Mouse (Mus musculus): ENCODE results near the gene Cyfip2. TPM values are rescaled to one million over a fixed set of nuclear protein-coding genes. Genes with fewer than 3 reads are reported as not detected.

The Cyfip2 gene
- polyA plus RNA-seq, 1 experiment from 2014 or later, result 7.2 TPM

GRCm38 (mm10) chr11:46306776-46307175, 5.9 kb downstream of the Cyfip2 start:
- Histone ChIP-seq H3K27me3 (peaks cover 10% of the 10 kb centered on the region), H3K4me2 (no peak overlapping the region), H3K9ac (no peak overlapping the region), H3K27ac (no peak overlapping the region), H3K4me1 (replicated peaks) (peaks cover 12% of the 10 kb centered on the region), H3K9me3 (replicated peaks) (no peaks in the 10 kb centered on the region), H3K36me3 (no peaks in the 10 kb centered on the region), H3K4me3 (no peak overlapping the region)
- 68% methylated on average over 7 of the region's 7 CpGs for WGBS
- no peak for ATAC-seq (replicated peaks; ENCODE audit: insufficient number of reproducible peaks, insufficient read depth, low FRiP score, low read depth)

- no peak overlapping the region for H3K27ac ChIP-seq
- peaks cover 2% of the 10 kb centered on the region for H3K27me3 ChIP-seq
- H3K4me2 ChIP-seq, result no peak overlapping the region
- H3K4me3 ChIP-seq, result no peak overlapping the region
- H3K9me3 ChIP-seq (replicated peaks), result no peaks in the 10 kb centered on the region
- no peaks in the 10 kb centered on the region for H3K36me3 ChIP-seq
- no peak overlapping the region for H3K9ac ChIP-seq
- H3K4me1 ChIP-seq (replicated peaks), result peaks cover 5% of the 10 kb centered on the region
- WGBS, result 65% methylated on average over 9 of the region's 9 CpGs
- no peak for ATAC-seq (replicated peaks; ENCODE audit: insufficient number of reproducible peaks, insufficient read depth, low FRiP score, low read depth)
Observed at GRCm38 (mm10) chr11:46305881-46306520, 6.7 kb downstream of the Cyfip2 start.

- Histone ChIP-seq H3K9ac (no peak overlapping the region), H3K36me3 (no peaks in the 10 kb centered on the region), H3K4me3 (no peak overlapping the region), H3K4me2 (no peak overlapping the region), H3K9me3 (replicated peaks) (no peaks in the 10 kb centered on the region), H3K4me1 (replicated peaks) (0 out of 2 replicates have a peak, but pooled peaks cover 4% of the 10 kb centered on the region), H3K27me3 (no peaks in the 10 kb centered on the region), H3K27ac (no peak overlapping the region)
- ATAC-seq (replicated peaks; ENCODE audit: insufficient number of reproducible peaks, insufficient read depth, low FRiP score, low read depth), result no peak
- WGBS, result 82% methylated on average over 9 of the region's 9 CpGs
Observed at GRCm38 (mm10) chr11:46304864-46305710, 7.6 kb downstream of the Cyfip2 start.

- Histone ChIP-seq H3K4me1 (replicated peaks) (0 out of 2 replicates have a peak, but pooled peaks cover 2% of the 10 kb centered on the region), H3K4me2 (no peak overlapping the region), H3K4me3 (no peak overlapping the region), H3K9me3 (replicated peaks) (no peaks in the 10 kb centered on the region), H3K27me3 (no peaks in the 10 kb centered on the region), H3K27ac (no peak overlapping the region), H3K9ac (no peak overlapping the region), H3K36me3 (no peaks in the 10 kb centered on the region)
- ATAC-seq (replicated peaks; ENCODE audit: insufficient number of reproducible peaks, insufficient read depth, low FRiP score, low read depth), result no peak
- WGBS, result 73% methylated on average over 10 of the region's 10 CpGs
Observed at GRCm38 (mm10) chr11:46304093-46304492, 8.6 kb downstream of the Cyfip2 start.

- no peaks in the 10 kb centered on the region for H3K9me3 ChIP-seq (replicated peaks)
- H3K27me3 ChIP-seq, result no peaks in the 10 kb centered on the region
- no peaks in the 10 kb centered on the region for H3K36me3 ChIP-seq
- no peak overlapping the region for H3K4me2 ChIP-seq
- H3K4me1 ChIP-seq (replicated peaks), result 0 out of 2 replicates have a peak, but pooled peaks cover 2% of the 10 kb centered on the region
- ATAC-seq (replicated peaks; ENCODE audit: insufficient number of reproducible peaks, insufficient read depth, low FRiP score, low read depth), result no peak
- H3K4me3 ChIP-seq, result no peak overlapping the region
- H3K27ac ChIP-seq, result no peak overlapping the region
- 91% methylated on average over 9 of the region's 9 CpGs for whole genome bisulfite sequencing
- no peak overlapping the region for H3K9ac ChIP-seq
Observed at GRCm38 (mm10) chr11:46302471-46302870, 10.2 kb downstream of the Cyfip2 start.

- WGBS, result 86% methylated on average over 23 of the region's 23 CpGs
- Histone ChIP-seq H3K27me3 (no peaks in the 10 kb centered on the region), H3K9ac (no peak overlapping the region), H3K36me3 (no peaks in the 10 kb centered on the region), H3K4me3 (no peak overlapping the region), H3K4me1 (replicated peaks) (0 out of 2 replicates have a peak, but pooled peaks cover 2% of the 10 kb centered on the region), H3K27ac (no peak overlapping the region), H3K9me3 (replicated peaks) (no peaks in the 10 kb centered on the region), H3K4me2 (no peak overlapping the region)
- no peak for ATAC-seq (replicated peaks; ENCODE audit: insufficient number of reproducible peaks, insufficient read depth, low FRiP score, low read depth)
Observed at GRCm38 (mm10) chr11:46301579-46302248, 10.9 kb downstream of the Cyfip2 start.

- Histone ChIP-seq H3K4me3 (no peak overlapping the region), H3K27me3 (no peaks in the 10 kb centered on the region), H3K36me3 (no peaks in the 10 kb centered on the region), H3K27ac (no peak overlapping the region), H3K9me3 (replicated peaks) (no peaks in the 10 kb centered on the region), H3K4me2 (no peak overlapping the region), H3K4me1 (replicated peaks) (no peaks in the 10 kb centered on the region), H3K9ac (no peak overlapping the region)
- ATAC-seq (replicated peaks; ENCODE audit: insufficient number of reproducible peaks, insufficient read depth, low FRiP score, low read depth), result no peak
- WGBS, result 68% methylated on average over 6 of the region's 6 CpGs
Observed at GRCm38 (mm10) chr11:46299901-46300300, 12.8 kb downstream of the Cyfip2 start.

GRCm38 (mm10) chr11:46298889-46299785, 13.5 kb downstream of the Cyfip2 start:
- no peak for ATAC-seq (replicated peaks; ENCODE audit: insufficient number of reproducible peaks, insufficient read depth, low FRiP score, low read depth)
- 68% methylated on average over 13 of the region's 13 CpGs for WGBS
- H3K9ac ChIP-seq, result no peak overlapping the region
- no peak overlapping the region for H3K4me3 ChIP-seq
- H3K27ac ChIP-seq, result no peak overlapping the region
- no peaks in the 10 kb centered on the region for H3K9me3 ChIP-seq (replicated peaks)
- H3K36me3 ChIP-seq, result no peaks in the 10 kb centered on the region
- H3K4me2 ChIP-seq, result no peak overlapping the region
- no peaks in the 10 kb centered on the region for H3K27me3 ChIP-seq
- H3K4me1 ChIP-seq (replicated peaks), result no peaks in the 10 kb centered on the region

GRCm38 (mm10) chr11:46294390-46294789, 18.3 kb downstream of the Cyfip2 start:
- no peak for ATAC-seq (replicated peaks; ENCODE audit: insufficient number of reproducible peaks, insufficient read depth, low FRiP score, low read depth)
- no peaks in the 10 kb centered on the region for H3K27me3 ChIP-seq
- H3K4me2 ChIP-seq, result no peak overlapping the region
- H3K9me3 ChIP-seq (replicated peaks), result no peaks in the 10 kb centered on the region
- no peak overlapping the region for H3K9ac ChIP-seq
- 89% methylated on average over 11 of the region's 11 CpGs for WGBS
- H3K4me3 ChIP-seq, result no peak overlapping the region
- H3K36me3 ChIP-seq, result no peaks in the 10 kb centered on the region
- H3K4me1 ChIP-seq (replicated peaks), result no peaks in the 10 kb centered on the region
- H3K27ac ChIP-seq, result no peak overlapping the region

- Histone ChIP-seq H3K9ac (no peak overlapping the region), H3K27ac (no peak overlapping the region), H3K9me3 (replicated peaks) (no peaks in the 10 kb centered on the region), H3K4me3 (no peak overlapping the region), H3K4me2 (no peak overlapping the region), H3K4me1 (replicated peaks) (no peaks in the 10 kb centered on the region), H3K36me3 (no peaks in the 10 kb centered on the region), H3K27me3 (no peaks in the 10 kb centered on the region)
- ATAC-seq (replicated peaks; ENCODE audit: insufficient number of reproducible peaks, insufficient read depth, low FRiP score, low read depth), result no peak
- WGBS, result 88% methylated on average over 5 of the region's 5 CpGs
Observed at GRCm38 (mm10) chr11:46293491-46293890, 19.2 kb downstream of the Cyfip2 start.
